Mouse (Mus musculus): ENCODE data around the gene Fbxl12.

DNA sequence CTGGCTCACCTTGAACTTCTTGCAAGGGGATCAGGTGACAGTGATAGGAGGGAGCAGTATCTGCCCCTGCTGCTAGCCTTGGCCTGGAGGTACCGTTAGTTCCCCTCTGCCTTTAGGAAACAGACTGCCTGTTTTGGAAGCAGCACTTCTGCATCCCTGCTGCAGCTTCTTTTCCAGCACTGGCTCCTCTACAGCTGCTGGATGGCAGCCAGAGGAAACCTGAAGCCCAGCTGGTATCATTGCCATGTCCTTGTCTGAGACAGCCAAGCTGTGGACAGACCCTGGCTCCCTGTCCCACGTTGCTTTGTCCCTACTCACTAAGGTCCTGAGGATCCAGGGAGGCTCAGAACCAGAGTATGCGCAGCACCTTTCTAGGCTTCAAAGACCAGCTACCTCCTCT is 13.0 kb upstream of the Fbxl12 start:
- TF ChIP-seq CTCF (conservative IDR thresholded peaks at IDR 0.05; ENCODE audit: low read length) (no peak), NANOG (IDR thresholded peaks at IDR 0.05; ENCODE audit: borderline replicate concordance, low read length) (no peak)

Data from E14TG2a.4 (cell line).